Mouse (Mus musculus) small intestine, adult 2 months (tissue): ENCODE data around the gene Abcg3.
"Not testable (repeated sequence)": the region's sequence is repeated elsewhere in the genome, so short reads cannot be mapped to it uniquely, and the experiment has no call there.

Experiments
- CTCF ChIP-seq: fragments of 200-500 bp; IDR thresholded peaks from 2 replicates; pipeline ENCODE4 v1.5.1; 2012; ENCODE audit warnings: low read depth, mild to moderate bottlenecking, control low read depth, inconsistent platforms, low read length, moderate library complexity, mixed read lengths; ENCODE audit not compliant: insufficient replicate concordance, insufficient read length; ENCODE audit errors: extremely low read depth
- POLR2A ChIP-seq: fragments of 200-500 bp; IDR thresholded peaks from 2 replicates; pipeline ENCODE4 v1.6.1; 2012; ENCODE audit warnings: low read depth, mild to moderate bottlenecking, control low read depth, inconsistent platforms, low read length, moderate library complexity

- TF ChIP-seq POLR2A, CTCF: not testable (repeated sequence)
Measured at GRCm38 (mm10) chr5:104906556-104906955, 76.0 kb downstream of the Abcg3 start.
